Mouse (Mus musculus) cortical plate, adult 2 months (tissue): ENCODE data around the gene Snapc5. TPM values are rescaled to one million over a fixed set of nuclear protein-coding genes. Genes with fewer than 3 reads are reported as not detected.
"Not testable (repeated sequence)": the region's sequence is repeated elsewhere in the genome, so short reads cannot be mapped to it uniquely, and the experiment has no call there.

Experiments
- H3K27ac ChIP-seq: fragments of 200-500 bp; 2 replicates; pipeline ENCODE4 v1.5.1; 2012; ENCODE audit warnings: low read length, control low read depth, inconsistent platforms; ENCODE audit not compliant: insufficient read depth
- H3K4me1 ChIP-seq: fragments of 200-500 bp; 2 replicates; pipeline ENCODE4 v1.6.1; 2011; ENCODE audit warnings: low read length; ENCODE audit not compliant: control insufficient read depth, insufficient read depth
- H3K4me3 ChIP-seq: fragments of 200-500 bp; 2 replicates; pipeline ENCODE4 v1.5.1; 2011; ENCODE audit warnings: mild to moderate bottlenecking, low read length, control low read depth; ENCODE audit not compliant: insufficient read depth
- CTCF ChIP-seq: fragments of 200-500 bp; IDR thresholded peaks from 2 replicates; pipeline ENCODE4 v1.5.1; 2011; ENCODE audit warnings: mild to moderate bottlenecking, control low read depth, low read length; ENCODE audit not compliant: insufficient read depth; ENCODE audit errors: extremely low read depth
- POLR2A ChIP-seq: fragments of 200-500 bp; IDR thresholded peaks from 2 replicates; pipeline ENCODE4 v1.6.1; 2011; ENCODE audit warnings: mild to moderate bottlenecking, low read length, control low read depth; ENCODE audit not compliant: insufficient read depth; ENCODE audit errors: extremely low read depth
- polyA plus RNA-seq: library from polyadenylated mRNA; depleted of rRNA; stranded (reverse); fragments of >200 nt; gene quantifications from 2 replicates; pipeline ENCODE4 v1.2.3, GENCODE M21; 2012

Gene Snapc5
- polyA plus RNA-seq, 1 experiment: 34.1 TPM

- TF ChIP-seq POLR2A (no peak), CTCF (no peak)
- Histone ChIP-seq H3K4me3 (no peak overlapping the region), H3K27ac (no peak overlapping the region), H3K4me1 (peaks cover 9% of the 10 kb centered on the region)
These were observed 19.1 kb downstream of the Snapc5 start for GRCm38 (mm10) chr9:64198068-64198762.

GRCm38 (mm10) chr9:64198763-64199418 lies 19.8 kb downstream of the Snapc5 start:
- H3K27ac ChIP-seq, H3K4me1 ChIP-seq, H3K4me3 ChIP-seq: not testable (repeated sequence)

GRCm38 (mm10) chr9:64199897-64200296 lies 20.8 kb downstream of the Snapc5 start:
- TF ChIP-seq POLR2A (no peak), CTCF (no peak)
- Histone ChIP-seq H3K4me1 (peaks cover 9% of the 10 kb centered on the region), H3K27ac (no peak overlapping the region), H3K4me3 (no peak overlapping the region)

GRCm38 (mm10) chr9:64202331-64202730 lies 23.3 kb downstream of the Snapc5 start:
- H3K27ac ChIP-seq: no peak overlapping the region
- no peaks in the 10 kb centered on the region; the same call in 1 of the 2 replicates for H3K4me1 ChIP-seq
- H3K4me3 ChIP-seq: no peak overlapping the region
- TF ChIP-seq CTCF (no peak), POLR2A (no peak)

- H3K27ac ChIP-seq: no peak overlapping the region
- no peak overlapping the region for H3K4me3 ChIP-seq
- no peaks in the 10 kb centered on the region; the same call in 1 of the 2 replicates for H3K4me1 ChIP-seq
- no peak for TF ChIP-seq CTCF
These were observed 23.8 kb downstream of the Snapc5 start for GRCm38 (mm10) chr9:64202866-64203265.

GRCm38 (mm10) chr9:64207509-64208084 lies 28.5 kb downstream of the Snapc5 start:
- TF ChIP-seq POLR2A: 0 out of 2 replicates have a peak, but pooled peaks have one; percentile 15
- no peak for TF ChIP-seq CTCF
- H3K27ac ChIP-seq: peak overlapping the region; percentile 76
- no peak overlapping the region for H3K4me3 ChIP-seq
- peaks cover 1% of the 10 kb centered on the region; the same call in 1 of the 2 replicates for H3K4me1 ChIP-seq

GRCm38 (mm10) chr9:64214452-64214851 lies 35.4 kb downstream of the Snapc5 start:
- Histone ChIP-seq H3K4me1 (peaks cover 4% of the 10 kb centered on the region; the same call in 1 of the 2 replicates), H3K27ac (no peak overlapping the region), H3K4me3 (no peak overlapping the region)
- TF ChIP-seq CTCF (no peak), POLR2A (no peak)

GRCm38 (mm10) chr9:64216090-64216489 lies 37.0 kb downstream of the Snapc5 start:
- no peak for TF ChIP-seq CTCF
- no peak for TF ChIP-seq POLR2A
- H3K27ac ChIP-seq: no peak overlapping the region
- no peak overlapping the region for H3K4me3 ChIP-seq
- peaks cover 6% of the 10 kb centered on the region for H3K4me1 ChIP-seq

- no peak overlapping the region for H3K27ac ChIP-seq
- H3K4me3 ChIP-seq: no peak overlapping the region
- no peak for TF ChIP-seq POLR2A
- TF ChIP-seq CTCF: no peak
- peaks cover 6% of the 10 kb centered on the region for H3K4me1 ChIP-seq
These were observed 37.6 kb downstream of the Snapc5 start for GRCm38 (mm10) chr9:64216641-64217040.

GRCm38 (mm10) chr9:64217887-64218286 lies 38.8 kb downstream of the Snapc5 start:
- TF ChIP-seq CTCF (no peak), POLR2A (no peak)

More at GRCm38 (mm10) chr9:64217887-64218286, 38.8 kb downstream of the Snapc5 start:
- no peak overlapping the region for H3K4me3 ChIP-seq
- peaks cover 6% of the 10 kb centered on the region for H3K4me1 ChIP-seq
- H3K27ac ChIP-seq: no peak overlapping the region
